Mouse (Mus musculus): ENCODE measurements at regions not wholly inside any gene's neighbourhood (a gene's known extent, or its start where the extent isn't known, plus 50 kb on each side); places are given as distances from the start of the nearest gene placed in this dataset.

DNA sequence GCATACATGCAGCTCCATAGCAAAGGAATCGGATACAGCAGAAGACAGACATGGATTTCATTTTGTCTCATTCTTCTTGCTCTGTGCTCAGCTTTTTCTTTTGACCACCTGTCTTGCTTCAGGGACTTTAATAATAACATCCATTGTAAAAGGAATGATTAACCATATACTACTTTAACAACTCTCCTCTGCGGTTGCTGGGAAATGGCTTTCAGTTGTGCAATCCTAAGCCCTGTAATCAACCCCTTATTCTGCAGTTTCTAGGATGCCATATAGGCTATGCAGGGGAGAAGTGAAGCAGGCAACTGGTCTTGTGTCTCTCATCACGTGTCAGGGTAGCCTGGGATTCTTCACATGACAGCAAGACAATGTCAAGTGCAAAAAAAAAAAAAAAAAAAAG, 135.8 kb upstream of the Igf1 start:
- no peak for DNase-seq (ENCODE audit: low spot score in 2 of 2)

DNA sequence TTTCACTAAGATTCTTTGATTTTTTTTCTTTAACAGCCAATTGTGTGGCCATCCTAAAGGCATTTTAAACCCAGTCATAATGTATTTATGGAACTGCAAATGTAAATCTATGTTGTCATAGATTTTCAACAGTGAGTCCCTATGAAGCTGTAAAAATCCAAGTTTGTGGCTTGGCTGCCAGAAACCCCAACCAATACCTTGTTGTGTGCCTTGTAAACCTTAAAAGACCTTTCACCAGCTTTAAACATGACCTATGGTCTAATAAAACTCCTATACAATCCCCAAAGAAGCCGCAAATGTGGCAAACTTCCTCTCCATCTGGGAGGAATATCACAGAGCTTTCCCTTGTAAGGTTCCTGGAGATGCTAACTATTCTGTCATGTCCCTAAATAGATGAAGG, 125.4 kb upstream of the Igf1 start:
- DNase-seq (ENCODE audit: low spot score in 2 of 2) = no peak

DNA sequence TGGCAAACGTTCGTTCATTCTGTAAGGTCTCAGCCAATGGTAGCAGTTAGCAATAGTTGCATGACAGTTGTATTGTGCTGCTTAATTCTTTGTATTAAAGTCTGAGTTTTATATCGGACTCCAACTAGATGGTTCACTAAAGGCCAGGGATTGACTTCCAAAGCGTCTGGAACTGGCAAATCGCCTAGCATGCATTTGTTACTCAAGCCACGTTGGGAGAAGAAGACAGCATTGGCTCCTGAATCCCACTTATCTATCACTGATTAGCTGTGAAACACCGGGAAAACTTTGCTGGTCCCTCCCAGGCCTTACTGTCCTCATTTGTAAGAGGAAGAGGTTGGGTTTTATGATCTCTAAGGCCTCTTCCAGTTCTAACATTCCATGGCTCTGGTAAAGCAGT, 124.8 kb upstream of the Igf1 start:
- no peak for DNase-seq (ENCODE audit: low spot score in 2 of 2)

DNA sequence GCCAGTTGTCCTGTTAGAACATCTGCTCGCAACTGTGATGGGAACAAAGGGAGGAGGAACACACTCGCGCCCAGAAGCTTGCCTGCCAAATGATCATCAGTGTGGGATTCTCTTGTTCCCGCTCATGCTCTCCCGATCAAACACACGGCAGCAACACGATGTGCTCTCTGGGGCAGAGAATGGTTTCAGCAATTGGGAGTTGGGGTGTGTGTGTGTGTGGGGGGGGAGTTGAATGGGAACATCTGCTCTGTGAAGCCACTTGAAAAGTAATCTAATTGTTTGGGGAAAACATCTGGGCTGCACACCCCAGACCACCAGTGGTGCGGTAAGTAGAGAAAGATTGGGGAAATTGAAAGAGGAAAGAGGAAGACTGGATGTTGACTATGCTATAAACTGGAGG, 117.7 kb upstream of the Igf1 start:
- DNase-seq (ENCODE audit: low spot score in 2 of 2) = no peak

DNA sequence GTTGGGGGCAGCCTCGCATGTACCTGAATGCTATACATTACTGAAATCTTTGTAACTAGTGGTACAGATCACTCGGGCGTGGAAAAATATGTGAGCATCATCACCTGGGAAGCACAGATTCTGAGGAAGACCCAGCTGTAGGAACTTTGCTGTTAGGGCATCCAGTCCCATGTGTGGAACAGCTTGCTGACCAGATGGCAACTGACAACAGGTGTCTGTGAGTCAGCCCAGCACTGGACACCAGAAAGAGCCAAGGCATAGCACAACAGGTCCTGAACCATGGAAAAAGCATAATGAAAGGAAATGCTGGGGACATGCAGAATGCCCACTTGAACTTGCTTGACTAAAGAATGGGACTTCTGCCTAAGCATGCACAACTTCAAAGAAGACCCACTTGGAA, 115.3 kb upstream of the Igf1 start:
- DNase-seq (ENCODE audit: low spot score in 2 of 2) = no peak

DNA sequence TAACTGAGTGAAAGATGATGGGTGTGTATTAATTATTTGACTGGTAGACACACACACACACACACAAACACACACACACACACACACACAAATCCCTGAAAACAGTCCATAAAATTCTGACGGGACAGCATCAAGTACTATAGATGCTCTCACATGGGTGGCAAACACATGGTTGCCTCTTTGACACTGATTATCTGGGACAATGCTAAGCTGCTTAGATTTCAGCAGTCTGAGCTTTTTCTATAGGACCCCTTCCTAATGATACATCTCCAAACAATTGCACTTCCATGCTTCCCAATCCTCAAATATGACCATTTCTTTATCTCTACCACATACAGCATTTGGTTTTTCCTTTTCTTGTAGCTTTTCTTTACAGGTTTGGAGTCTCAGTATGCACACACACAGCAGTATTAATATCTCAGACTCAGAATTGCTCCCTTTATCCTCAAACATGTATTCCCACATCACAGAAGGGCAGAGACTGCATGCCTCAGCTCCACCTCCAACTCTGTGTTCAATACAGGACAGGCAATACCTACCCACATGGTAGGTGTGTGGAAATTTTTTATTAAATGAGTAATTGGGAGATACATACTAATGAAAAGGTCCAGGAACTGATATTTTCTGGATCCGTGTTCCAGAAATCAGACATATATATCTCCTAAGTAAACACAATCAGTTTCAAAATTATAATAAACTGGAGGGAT, 110.1 kb upstream of the Igf1 start:
- no peak for DNase-seq (ENCODE audit: low spot score in 2 of 2)

DNA sequence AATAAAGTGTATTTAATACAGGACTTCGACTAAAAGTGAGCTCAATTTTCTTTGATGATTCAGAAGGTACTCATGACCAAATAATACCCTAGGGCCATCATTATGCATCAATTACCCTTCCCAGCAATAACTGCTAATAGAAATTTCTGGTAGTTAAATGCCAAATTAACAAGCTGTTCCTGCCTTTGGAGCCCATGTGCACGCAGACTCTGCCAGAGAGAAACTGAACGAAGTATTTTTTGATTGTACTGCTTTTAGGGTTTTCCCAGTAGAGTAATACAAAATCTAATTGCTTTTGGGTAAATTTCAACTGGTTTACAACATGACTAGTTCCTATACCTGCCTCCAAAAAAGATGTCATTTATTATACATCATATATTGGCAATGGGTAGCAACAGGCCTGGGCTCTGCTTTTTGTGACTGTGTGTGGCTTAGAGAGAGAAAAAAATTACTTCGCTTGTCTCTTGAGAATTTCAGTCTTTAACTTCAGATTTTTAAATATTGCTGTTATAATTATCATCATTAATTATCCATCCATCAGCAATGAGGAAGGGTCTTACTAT, 109.4 kb upstream of the Igf1 start:
- no peak for DNase-seq (ENCODE audit: low spot score in 2 of 2)

DNA sequence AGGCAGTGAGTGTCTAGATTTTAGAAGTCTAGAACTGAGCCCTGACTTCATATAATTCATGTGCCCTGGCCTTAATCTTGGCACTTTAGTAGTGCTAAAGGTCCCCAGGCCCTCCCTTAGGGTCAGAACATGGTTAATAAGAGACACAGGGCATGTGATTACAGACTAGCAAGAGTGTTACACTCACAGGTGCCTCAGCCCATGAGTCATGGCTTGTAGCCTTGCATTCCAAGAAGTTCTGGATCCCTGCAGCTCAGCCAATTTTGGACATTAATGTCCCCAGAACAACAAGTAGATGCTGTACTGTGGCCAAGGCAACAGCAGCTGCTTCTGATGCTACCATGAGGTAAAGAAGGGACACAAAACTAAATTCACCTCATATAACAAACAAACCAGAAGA, 107.7 kb upstream of the Igf1 start:
- DNase-seq (ENCODE audit: low spot score in 2 of 2) = no peak

DNA sequence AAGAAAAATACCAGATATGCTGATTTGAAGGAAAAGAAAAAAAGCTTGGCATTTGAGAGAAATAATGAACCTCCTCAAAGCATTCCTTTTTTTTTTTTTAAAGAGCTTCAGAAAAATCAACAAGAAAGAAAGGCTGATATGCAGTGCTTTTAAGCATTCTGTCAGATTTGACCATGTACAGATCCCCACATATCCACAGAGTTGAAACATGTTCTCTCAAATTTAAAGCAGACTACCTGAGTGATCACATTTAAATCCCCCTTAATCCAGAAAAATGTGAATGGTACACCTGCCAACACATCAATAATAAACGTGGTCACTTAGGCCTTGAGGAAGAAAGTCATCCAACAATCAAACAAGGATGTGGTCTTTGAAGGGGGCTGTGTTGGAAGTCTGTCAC, 107.1 kb upstream of the Igf1 start:
- DNase-seq (ENCODE audit: low spot score in 2 of 2) = no peak

DNA sequence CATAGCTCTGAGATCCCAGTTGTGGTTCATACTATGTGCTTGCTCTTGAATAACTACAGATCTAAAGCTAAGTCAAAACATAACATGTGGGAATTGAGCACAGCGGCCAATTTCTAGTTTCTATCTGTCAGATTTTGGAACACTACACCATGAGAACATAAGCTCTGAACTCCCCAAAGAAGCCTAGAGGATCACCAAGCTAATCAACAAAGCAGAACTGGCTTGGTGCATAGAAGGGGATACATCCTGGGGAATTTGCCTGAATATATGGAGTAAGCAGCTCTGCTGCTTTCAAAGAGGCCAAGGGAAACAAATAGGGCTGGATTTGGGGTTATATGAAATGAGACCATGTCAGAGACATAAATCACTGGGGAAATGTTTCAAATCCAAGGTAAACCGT, 105.9 kb upstream of the Igf1 start:
- no peak for DNase-seq (ENCODE audit: low spot score in 2 of 2)

DNA sequence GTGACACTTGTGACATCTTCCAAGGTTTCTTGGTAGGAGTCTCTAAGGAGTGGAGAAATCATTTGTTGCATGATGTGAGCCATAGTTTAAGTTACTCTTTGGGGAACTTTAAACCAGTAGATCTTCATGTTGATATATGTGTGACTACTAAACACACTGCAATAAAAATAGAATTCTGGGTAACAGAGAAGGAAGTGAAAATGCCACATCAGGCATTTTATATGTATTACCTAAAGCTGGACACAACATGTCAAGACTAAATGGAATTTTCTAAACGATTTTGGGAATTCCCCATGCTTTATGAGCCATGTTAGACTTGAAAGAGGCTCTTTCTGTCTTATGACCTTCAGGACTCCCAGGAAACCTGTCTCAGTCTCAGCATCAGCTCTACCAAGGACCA, 104.6 kb upstream of the Igf1 start:
- DNase-seq (ENCODE audit: low spot score in 2 of 2) = no peak

DNA sequence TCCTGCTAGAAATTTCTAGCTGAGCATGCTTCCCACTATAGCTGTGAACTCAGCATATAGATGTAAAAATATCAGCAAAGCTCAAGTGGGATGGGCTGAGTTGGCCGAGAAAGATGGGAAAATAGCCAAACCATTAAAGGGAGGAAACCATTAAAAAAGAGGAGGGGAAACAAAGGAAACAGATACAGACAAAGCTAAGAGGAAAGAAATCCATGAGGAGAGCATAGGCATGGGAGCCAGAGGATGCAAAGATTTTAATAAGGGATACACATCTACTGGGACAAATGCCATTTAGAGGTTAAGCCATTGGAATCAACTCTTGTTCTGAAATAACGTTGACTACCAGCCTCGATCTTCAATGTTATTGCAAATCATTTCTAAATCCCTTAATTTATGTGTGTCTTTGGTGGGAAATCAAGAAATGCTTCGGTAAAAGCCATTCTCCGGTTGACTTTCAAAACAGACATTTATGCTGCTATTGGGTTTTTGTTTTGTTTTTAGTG, 96.5 kb upstream of the Igf1 start:
- no peak for DNase-seq (ENCODE audit: low spot score in 2 of 2)

DNA sequence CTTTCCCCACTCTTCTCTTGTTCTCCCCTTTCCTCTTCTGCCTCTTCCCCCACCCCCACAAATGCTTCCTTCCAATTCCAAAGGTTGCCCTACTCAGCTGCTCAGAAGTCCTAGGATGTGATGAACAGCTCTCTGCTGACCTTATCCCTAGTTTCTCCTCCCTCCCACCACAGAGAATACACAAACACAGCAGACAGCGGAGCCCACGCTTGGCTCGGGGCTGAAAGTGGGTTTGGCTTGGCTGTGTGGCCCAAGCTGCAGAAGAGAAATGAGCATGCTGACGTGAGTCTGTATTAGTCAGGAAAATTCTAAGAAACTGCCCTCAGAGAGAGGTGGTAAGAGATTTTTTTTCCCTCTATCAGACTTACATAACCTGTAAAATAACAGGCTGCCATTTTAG, 70.5 kb upstream of the Igf1 start:
- DNase-seq (ENCODE audit: low spot score in 2 of 2) = no peak

DNA sequence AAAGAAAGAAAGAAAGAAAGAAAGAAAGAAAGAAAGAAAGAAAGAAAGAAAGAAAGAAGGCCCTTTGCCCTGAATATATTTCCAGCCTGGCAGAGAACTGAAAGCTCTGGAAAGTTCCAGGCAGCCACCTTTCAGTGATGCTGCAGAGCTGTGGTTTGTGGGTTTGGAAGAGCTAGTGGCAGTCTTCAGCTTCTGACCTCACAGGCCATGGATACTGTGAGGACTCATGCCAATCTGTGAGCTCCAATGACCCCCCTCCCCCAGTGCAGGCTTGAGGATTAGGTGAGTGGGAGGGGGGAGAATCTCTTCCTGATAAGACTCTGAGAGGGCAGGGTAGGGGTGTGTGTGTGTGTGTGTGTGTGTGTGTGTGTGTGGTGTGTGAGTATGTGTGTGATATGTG, 65.7 kb upstream of the Igf1 start:
- DNase-seq (ENCODE audit: low spot score in 2 of 2) = no peak

DNA sequence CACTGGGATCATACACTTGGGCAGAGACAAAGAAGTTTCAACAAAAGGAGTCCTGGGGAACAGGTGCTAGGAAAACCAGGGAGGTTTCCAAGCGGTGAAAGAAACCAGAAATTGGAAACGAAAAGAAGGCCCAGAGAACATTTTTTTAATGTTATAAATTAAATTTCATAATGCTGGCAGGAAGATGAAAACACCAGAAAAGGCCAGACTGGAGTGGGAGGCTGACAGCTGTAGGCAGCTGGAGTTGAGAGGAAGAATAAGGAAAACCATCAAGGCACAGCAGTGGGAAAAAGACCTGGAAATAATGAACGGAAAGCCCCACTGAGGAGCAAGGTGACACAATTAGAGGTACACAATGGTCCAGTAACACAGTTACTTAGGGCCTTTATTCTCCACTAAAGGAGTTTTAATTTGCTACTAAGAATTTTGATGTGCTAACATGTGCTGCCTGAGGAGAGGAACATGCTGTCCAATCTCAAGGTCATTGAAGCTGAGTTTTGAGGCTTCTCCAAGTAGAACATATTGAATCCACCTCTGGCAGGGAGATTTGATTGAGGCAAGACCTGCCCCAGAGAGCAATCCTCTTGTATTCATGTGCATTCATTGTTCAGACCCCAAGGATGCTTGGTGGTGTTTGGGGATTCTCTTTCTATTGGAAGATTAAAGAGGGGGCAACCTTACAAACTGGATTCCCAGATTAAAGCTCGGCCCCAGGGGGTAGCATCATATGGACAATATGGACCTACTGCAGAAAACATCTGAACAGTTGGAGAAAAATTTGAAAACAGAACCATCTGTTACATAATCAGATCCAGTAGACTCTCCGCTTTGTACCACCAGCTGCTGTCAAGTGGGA, 53.9 kb upstream of the Igf1 start:
- no peak for DNase-seq (ENCODE audit: low spot score in 2 of 2)

DNA sequence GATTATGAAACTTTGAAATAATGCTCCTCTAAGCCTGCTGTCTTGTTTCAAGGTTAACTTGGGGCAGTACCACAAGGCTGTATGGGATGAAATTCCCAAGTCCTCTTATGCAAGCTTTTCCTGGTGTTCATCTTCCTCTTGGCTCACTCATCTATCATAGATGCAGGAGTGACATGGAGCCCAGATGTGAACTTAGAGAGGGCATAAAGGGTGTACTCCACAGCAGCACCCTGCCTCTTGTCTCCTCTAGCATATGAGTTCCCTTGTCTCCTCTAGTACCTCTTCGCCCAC, 53.3 kb upstream of the Igf1 start:
- no peak for DNase-seq (ENCODE audit: low spot score in 2 of 2)

All from frontal cortex, postnatal 36 days (tissue).